ENCODE assay signal across 28 mouse cellular contexts in genomic region chr8:11789168-11789567, GRCm38 (mm10). TPM values are rescaled to one million over a fixed set of nuclear protein-coding genes. Genes with fewer than 3 reads are reported as not detected.
DNase-seq lines count a peak whose midpoint lies in the region; ATAC-seq and TF ChIP-seq lines count a peak whose summit lies in the region.
"Had no signal": no experiment of that assay in that cellular context is flagged by ENCODE, and none has a peak within 500 bp of the region (broad histone marks: within the 10 kb centered on the region; RNA-seq: fewer than 3 reads in every experiment).

No protein-coding gene starts in this region.

- peak; percentile 22 for DNase-seq in embryo, embryonic 11 days
- DNase-seq in embryo, embryonic 10.5 days (ENCODE audit: low spot score) = no peak
- DNase-seq in forelimb bud, embryonic 11.5 days (ENCODE audit: low read depth, low spot score) = peak; percentile 58
- peak; percentile 26 for DNase-seq in limb, embryonic 11.5 days (ENCODE audit: low spot score)
- no peak for DNase-seq in limb, embryonic 14.5 days (ENCODE audit: low spot score)
- DNase-seq in layer of hippocampus, adult 9-11 months = no peak
- no peak for DNase-seq in heart, postnatal 4 days
- DNase-seq: adrenal gland, adult 8-10 months; adrenal gland, postnatal 25 days; cerebellum, adult 18-20 months; cerebellum, adult 9-10 months; cerebellum, postnatal 14 days; forebrain, postnatal 0 days; gastrocnemius, postnatal 10 days; gastrocnemius, postnatal 36 days; heart, postnatal 36 days had no signal

- 47% methylated on average over 5 of the region's 5 CpGs for WGBS in limb, embryonic 11.5 days
- 51% methylated on average over 5 of the region's 5 CpGs for WGBS in limb, embryonic 14.5 days

- no peaks in the 10 kb centered on the region for H3K9me3 ChIP-seq in limb, embryonic 11.5 days (ENCODE audit: control insufficient read depth, low read length)
- H3K9me3 ChIP-seq in limb, embryonic 14.5 days (ENCODE audit: control insufficient read depth, low read length) = no peaks in the 10 kb centered on the region
- H3K9me3 ChIP-seq: embryonic facial prominence, embryonic 12.5 days; embryonic facial prominence, embryonic 15.5 days had no signal

- no peak overlapping the region for H3K9ac ChIP-seq in limb, embryonic 11.5 days (ENCODE audit: low read length)
- H3K9ac ChIP-seq in limb, embryonic 14.5 days (ENCODE audit: low read depth, low read length, severe bottlenecking) = no peak overlapping the region
- H3K9ac ChIP-seq: embryonic facial prominence, embryonic 12.5 days; embryonic facial prominence, embryonic 15.5 days; forebrain, postnatal 0 days; hindbrain, embryonic 14.5 days had no signal

- TF ChIP-seq POLR2A in limb, embryonic 14.5 days (IDR thresholded peaks at IDR 0.05; ENCODE audit: borderline replicate concordance, extremely low read depth, insufficient read depth, insufficient read length) = no peak

- peaks cover 5% of the 10 kb centered on the region; the same call in 1 of the 2 replicates for H3K36me3 ChIP-seq in limb, embryonic 11.5 days (ENCODE audit: control insufficient read depth, insufficient read depth, low read length)
- peaks cover 51% of the 10 kb centered on the region for H3K36me3 ChIP-seq in limb, embryonic 14.5 days (ENCODE audit: control insufficient read depth, insufficient read depth, low read length)

- H3K27ac ChIP-seq in limb, embryonic 11.5 days (replicated peaks; ENCODE audit: low read depth, low read length) = no peak overlapping the region
- no peak overlapping the region for H3K27ac ChIP-seq in limb, embryonic 14.5 days (replicated peaks; ENCODE audit: low read depth, low read length)
- H3K27ac ChIP-seq: embryonic facial prominence, embryonic 12.5 days; embryonic facial prominence, embryonic 15.5 days; hindbrain, embryonic 14.5 days; hindbrain, postnatal 0 days had no signal

- no peak for ATAC-seq in limb, embryonic 11.5 days (ENCODE audit: insufficient number of reproducible peaks, low FRiP score, low TSS enrichment, low read depth)
- ATAC-seq in limb, embryonic 14.5 days (ENCODE audit: low FRiP score, low read depth) = peak; percentile 50; the same call in 1 of the 2 replicates
- ATAC-seq: activated CD4-positive, CD25-positive, alpha-beta regulatory T cell, adult 4 months; forebrain, embryonic 14.5 days; forebrain, postnatal 0 days; hindbrain, postnatal 0 days had no signal

- peaks cover 3% of the 10 kb centered on the region; the same call in 1 of the 2 replicates for H3K4me1 ChIP-seq in limb, embryonic 11.5 days (ENCODE audit: control insufficient read depth, insufficient read depth, low read length)
- no peaks in the 10 kb centered on the region for H3K4me1 ChIP-seq in limb, embryonic 14.5 days (ENCODE audit: control insufficient read depth, insufficient read depth, low read length)
- H3K4me1 ChIP-seq: embryonic facial prominence, embryonic 15.5 days had no signal

- H3K27me3 ChIP-seq in limb, embryonic 11.5 days (ENCODE audit: control insufficient read depth, insufficient read depth, low read length) = no peaks in the 10 kb centered on the region
- no peaks in the 10 kb centered on the region for H3K27me3 ChIP-seq in limb, embryonic 14.5 days (ENCODE audit: control insufficient read depth, insufficient read depth, low read length)
- H3K27me3 ChIP-seq: embryonic facial prominence, embryonic 12.5 days; embryonic facial prominence, embryonic 15.5 days had no signal

- no peak overlapping the region for H3K4me2 ChIP-seq in limb, embryonic 11.5 days (ENCODE audit: low read depth, severe bottlenecking)
- H3K4me2 ChIP-seq in limb, embryonic 14.5 days (replicated peaks; ENCODE audit: low read depth, low read length, severe bottlenecking) = no peak overlapping the region
- H3K4me2 ChIP-seq: embryonic facial prominence, embryonic 12.5 days; embryonic facial prominence, embryonic 15.5 days; heart, embryonic 11.5 days; hindbrain, embryonic 14.5 days had no signal

- H3K4me3 ChIP-seq in limb, embryonic 11.5 days (ENCODE audit: low read depth, low read length) = no peak overlapping the region
- no peak overlapping the region for H3K4me3 ChIP-seq in limb, embryonic 14.5 days (replicated peaks; ENCODE audit: low read length)
- H3K4me3 ChIP-seq: embryonic facial prominence, embryonic 12.5 days; embryonic facial prominence, embryonic 15.5 days had no signal

RNA-seq across cellular contexts. Expression of gene Tex29, which starts 51.1 kb away (rescaled TPM):
- polyA plus RNA-seq in limb, embryonic 11.5 days (2014; fragmentation: Nextera tagmentation; extraction: Ambion mirVana) = not detected in 2 replicates
- polyA plus RNA-seq in limb, embryonic 14.5 days (2012; rRNA removed) = 0.23 TPM in 1 of 2 replicates, not detected in the other
- 0.25 TPM in 1 of 2 replicates, not detected in the other for polyA plus RNA-seq in limb, embryonic 14.5 days (2014; fragmentation: Nextera tagmentation; extraction: Ambion mirVana)
- not detected for total RNA-seq in heart, postnatal 4 days (2021)
- total RNA-seq: adrenal gland, postnatal 25 days; ES-E14; forebrain, postnatal 0 days; gastrocnemius, postnatal 10 days; gastrocnemius, postnatal 36 days; granulocyte monocyte progenitor cell, adult 5-6 weeks; heart, adult 8-10 months; heart, postnatal 36 days; hindbrain, postnatal 0 days had no signal
- polyA plus RNA-seq: activated CD4-positive, CD25-positive, alpha-beta regulatory T cell, adult 4 months; embryonic facial prominence, embryonic 15.5 days; forebrain, embryonic 14.5 days; heart, embryonic 11.5 days; heart, embryonic 14.5 days; intestine, embryonic 14.5 days had no signal

Comparison
In these comparisons a context has a peak if more than half of its experiments do, and no peak if none do; other contexts are left out.
1. DNase-seq: peak in embryo, embryonic 11 days (single experiment), forelimb bud, embryonic 11.5 days (single experiment) and limb, embryonic 11.5 days (single experiment); none in embryo, embryonic 10.5 days (single experiment), limb, embryonic 14.5 days (single experiment), layer of hippocampus, adult 9-11 months (single experiment) and heart, postnatal 4 days (single experiment).